Mouse (Mus musculus) heart, adult 2 months (tissue): Measurements from ENCODE around the gene Slc44a3. TPM values are rescaled to one million over a fixed set of nuclear protein-coding genes. Genes with fewer than 3 reads are reported as not detected.

Source experiments
- DNase-seq, 2 experiments: peaks; one replicate each; pipeline ENCODE4 v3.0.0; 2021
- H3K27ac ChIP-seq: fragments of 200-600 bp; 2 replicates; pipeline ENCODE4 v1.8.1; 2022
- H3K27me3 ChIP-seq: fragments of 200-500 bp; 2 replicates; pipeline ENCODE4 v1.6.1; 2012; ENCODE audit warnings: mild to moderate bottlenecking, low read length, inconsistent platforms, mixed read lengths; ENCODE audit not compliant: control insufficient read depth, insufficient read depth
- H3K36me3 ChIP-seq: fragments of 200-500 bp; 2 replicates; pipeline ENCODE4 v1.6.1; 2012; ENCODE audit warnings: low read length, inconsistent platforms; ENCODE audit not compliant: control insufficient read depth, insufficient read depth
- H3K4me1 ChIP-seq: fragments of 200-500 bp; 2 replicates; pipeline ENCODE4 v1.6.1; 2011; ENCODE audit warnings: low read length; ENCODE audit not compliant: control insufficient read depth, insufficient read depth
- H3K4me3 ChIP-seq: fragments of 200-600 bp; 2 replicates; pipeline ENCODE4 v1.8.1; 2022
- H3K79me2 ChIP-seq: fragments of 200-500 bp; replicated peaks from 2 replicates; pipeline ENCODE4 v1.6.1; 2012; ENCODE audit warnings: mild to moderate bottlenecking, inconsistent platforms, low read length, moderate library complexity, mixed read lengths; ENCODE audit not compliant: control insufficient read depth, insufficient read depth
- H3K9ac ChIP-seq: fragments of 200-500 bp; 2 replicates; pipeline ENCODE4 v1.6.1; 2012; ENCODE audit warnings: low read depth, mild to moderate bottlenecking, control low read depth, inconsistent platforms, low read length, mixed read lengths
- CTCF ChIP-seq: fragments of 200-600 bp; IDR thresholded peaks from 2 replicates; pipeline ENCODE4 v1.8.1; 2022; ENCODE audit warnings: antibody characterized with exemption, mild to moderate bottlenecking, moderate library complexity
- EP300 ChIP-seq: fragments of 200-500 bp; IDR thresholded peaks from 2 replicates; pipeline ENCODE4 v1.6.1; 2011; ENCODE audit warnings: low read depth, low read length, control low read depth; ENCODE audit not compliant: insufficient read depth
- POLR2A ChIP-seq: fragments of 200-500 bp; IDR thresholded peaks from 2 replicates; pipeline ENCODE4 v1.6.1; 2011; ENCODE audit warnings: mild to moderate bottlenecking, low read depth, low read length, control low read depth; ENCODE audit not compliant: insufficient read depth
- WGBS: fragments of 180-500 bp; shearing (Covaris S2); methylation state at CpG from one replicate; pipeline ENCODE4 v1.1.7; 2018; 5-methylcytosine and 5-hydroxymethylcytosine counted together
- intact Hi-C: fragments of 180-260 bp; cut with DNase I; formaldehyde crosslinking; loops from one replicate; pipeline ENCODE4 v1.15.1; 2025
- polyA plus RNA-seq: library from polyadenylated mRNA; depleted of rRNA; stranded (reverse); fragments of >200 nt; gene quantifications from 2 replicates; pipeline ENCODE4 v1.2.3, GENCODE M21; 2012
- total RNA-seq, 2 experiments: library from RNA; stranded (reverse); gene quantifications; 2 replicates each; pipeline ENCODE4 v1.2.3; 2021

The Slc44a3 gene
- total and polyA plus RNA-seq, 3 experiments: 1.1 TPM; not detected in 2

- Histone ChIP-seq H3K4me3 (no peak overlapping the region), H3K9ac (no peak overlapping the region), H3K79me2 (peaks cover 3% of the 10 kb centered on the region), H3K27me3 (no peaks in the 10 kb centered on the region), H3K36me3 (peaks cover 9% of the 10 kb centered on the region; the same call in 1 of the 2 replicates), H3K27ac (peak overlapping the region; percentile 47), H3K4me1 (peaks cover 40% of the 10 kb centered on the region)
- no peak for DNase-seq
- 37% methylated on average over 7 of the region's 7 CpGs for WGBS
- intact Hi-C loops: loop anchor here (10.0 kb wide), 1 partner anchor 1188 kb away; no protein-coding TSS in a partner anchor
- no peak for TF ChIP-seq CTCF
- TF ChIP-seq POLR2A: no peak
- no peak for TF ChIP-seq EP300
Measured at GRCm38 (mm10) chr3:121437070-121437469, 95.1 kb downstream of the Slc44a3 start.

GRCm38 (mm10) chr3:121435296-121435695 is 96.9 kb downstream of the Slc44a3 start:
- WGBS: 42% methylated on average over 5 of the region's 5 CpGs

GRCm38 (mm10) chr3:121433968-121434533 is 98.2 kb downstream of the Slc44a3 start:
- peaks cover 30% of the 10 kb centered on the region for H3K4me1 ChIP-seq

More at GRCm38 (mm10) chr3:121435296-121435695, 96.9 kb downstream of the Slc44a3 start:
- TF ChIP-seq CTCF (no peak), POLR2A (no peak), EP300 (no peak)
- Histone ChIP-seq H3K4me1 (peaks cover 39% of the 10 kb centered on the region), H3K27ac (no peak overlapping the region), H3K27me3 (no peaks in the 10 kb centered on the region), H3K36me3 (peaks cover 8% of the 10 kb centered on the region; the same call in 1 of the 2 replicates), H3K79me2 (peaks cover 3% of the 10 kb centered on the region; the same call in 1 of the 2 replicates), H3K9ac (no peak overlapping the region), H3K4me3 (no peak overlapping the region)
- DNase-seq: no peak
- intact Hi-C loops: loop anchor here (10.0 kb wide), 1 partner anchor 1190 kb away; no protein-coding TSS in a partner anchor

GRCm38 (mm10) chr3:121433359-121433758 is 98.8 kb downstream of the Slc44a3 start:
- Histone ChIP-seq H3K4me1 (peaks cover 26% of the 10 kb centered on the region), H3K4me3 (no peak overlapping the region), H3K9ac (no peak overlapping the region), H3K36me3 (peaks cover 7% of the 10 kb centered on the region; the same call in 1 of the 2 replicates), H3K27ac (peak overlapping the region; percentile 40; the same call in 1 of the 2 replicates), H3K27me3 (no peaks in the 10 kb centered on the region), H3K79me2 (peaks cover 3% of the 10 kb centered on the region; the same call in 1 of the 2 replicates)
- intact Hi-C loops: loop anchor here (5.0 to 10.0 kb wide), 2 partner anchors 39 to 1191 kb away; no protein-coding TSS in a partner anchor
- no peak for DNase-seq
- WGBS: 63% methylated on average over 6 of the region's 6 CpGs
- TF ChIP-seq CTCF: no peak

More at GRCm38 (mm10) chr3:121433968-121434533, 98.2 kb downstream of the Slc44a3 start:
- Histone ChIP-seq H3K27me3 (no peaks in the 10 kb centered on the region), H3K36me3 (peaks cover 8% of the 10 kb centered on the region; the same call in 1 of the 2 replicates), H3K9ac (no peak overlapping the region; the same call in 1 of the 2 replicates), H3K27ac (peak overlapping the region; percentile 40; the same call in 1 of the 2 replicates), H3K4me3 (no peak overlapping the region; the same call in 1 of the 2 replicates), H3K79me2 (peaks cover 3% of the 10 kb centered on the region; the same call in 1 of the 2 replicates)
- intact Hi-C loops: loop anchor here (5.0 to 10.0 kb wide), 2 partner anchors 38 to 1191 kb away; no protein-coding TSS in a partner anchor
- WGBS: 38% methylated on average over 8 of the region's 8 CpGs
- TF ChIP-seq CTCF (no peak), POLR2A (no peak), EP300 (no peak)
- DNase-seq: peak in 1 of 2 experiments; percentile 41

- Histone ChIP-seq H3K36me3 (peaks cover 3% of the 10 kb centered on the region; the same call in 1 of the 2 replicates), H3K9ac (no peak overlapping the region), H3K27me3 (no peaks in the 10 kb centered on the region), H3K27ac (peak overlapping the region; percentile 44), H3K4me3 (no peak overlapping the region), H3K4me1 (peaks cover 14% of the 10 kb centered on the region), H3K79me2 (peaks cover 3% of the 10 kb centered on the region; the same call in 1 of the 2 replicates)
- 41% methylated on average over 7 of the region's 7 CpGs for WGBS
- DNase-seq: no peak
- intact Hi-C loops: loop anchor here (1.0 to 10.0 kb wide), 3 partner anchors 9 to 1194 kb away; no protein-coding TSS in a partner anchor
- TF ChIP-seq EP300 (no peak), POLR2A (no peak), CTCF (no peak)
Measured at GRCm38 (mm10) chr3:121430289-121430936, 101.8 kb downstream of the Slc44a3 start.

GRCm38 (mm10) chr3:121429469-121429868 is 102.7 kb downstream of the Slc44a3 start:
- Histone ChIP-seq H3K4me3 (no peak overlapping the region), H3K79me2 (peaks cover 3% of the 10 kb centered on the region; the same call in 1 of the 2 replicates), H3K9ac (no peak overlapping the region), H3K36me3 (peaks cover 3% of the 10 kb centered on the region; the same call in 1 of the 2 replicates), H3K27ac (no peak overlapping the region; the same call in 1 of the 2 replicates), H3K4me1 (peaks cover 8% of the 10 kb centered on the region), H3K27me3 (no peaks in the 10 kb centered on the region)
- intact Hi-C loops: loop anchor here (5.0 kb wide), 1 partner anchor 122 kb away; no protein-coding TSS in a partner anchor
- TF ChIP-seq POLR2A (no peak), EP300 (no peak), CTCF (no peak)
- DNase-seq: no peak
- WGBS: 33% methylated on average over 3 of the region's 3 CpGs
